Mouse (Mus musculus) MEL (cell line): ENCODE results near the gene Gm49711.

ENCODE experiments used
- CTCF ChIP-seq, 3 experiments: IDR thresholded peaks in 2 of 3; conservative IDR thresholded peaks in 1 of 3; 2 replicates each; pipeline ENCODE4 v1.5.1; 2011 to 2012; ENCODE audit warnings: low read length in 3 of 3, low read depth in 2 of 3, mild to moderate bottlenecking in 2 of 3, improper control_type of control experiment in 1 of 3, inconsistent platforms in 1 of 3, mixed read lengths in 1 of 3, moderate library complexity in 1 of 3; ENCODE audit not compliant: control insufficient read depth in 1 of 3, insufficient read depth in 1 of 3, poor library complexity in 1 of 3, severe bottlenecking in 1 of 3
- MEF2A ChIP-seq: IDR thresholded peaks from 2 replicates; pipeline ENCODE4 v1.6.1; 2014; ENCODE audit warnings: low read depth, mild to moderate bottlenecking, inconsistent platforms, low read length, improper control_type of control experiment; ENCODE audit not compliant: poor library complexity, insufficient replicate concordance, severe bottlenecking; ENCODE audit errors: extremely low read depth
- MXI1 ChIP-seq: IDR thresholded peaks from 2 replicates; pipeline ENCODE4 v1.6.1; 2011; ENCODE audit warnings: mild to moderate bottlenecking, low read depth, low read length, improper control_type of control experiment
- POLR2A ChIP-seq, 2 experiments: IDR thresholded peaks; 2 replicates each; pipeline ENCODE4 v1.6.1; 2011 to 2012; ENCODE audit warnings: low read length in 2 of 2, mild to moderate bottlenecking in 2 of 2, control low read depth in 1 of 2, improper control_type of control experiment in 1 of 2, low read depth in 1 of 2, moderate library complexity in 1 of 2; ENCODE audit not compliant: control insufficient read depth in 1 of 2, insufficient read depth in 1 of 2, poor library complexity in 1 of 2
- TAL1 ChIP-seq: IDR thresholded peaks from 2 replicates; pipeline ENCODE4 v1.6.1; 2012; ENCODE audit warnings: mild to moderate bottlenecking, inconsistent platforms, low read length, moderate library complexity, mixed read lengths
- TCF12 ChIP-seq: IDR thresholded peaks from 2 replicates; pipeline ENCODE4 v1.6.1; 2014; ENCODE audit warnings: low read depth, mild to moderate bottlenecking, inconsistent platforms, low read length, improper control_type of control experiment, moderate library complexity
- UBTF ChIP-seq: IDR thresholded peaks from 2 replicates; pipeline ENCODE4 v1.6.1; 2012; ENCODE audit warnings: low read depth, mild to moderate bottlenecking, inconsistent platforms, low read length, improper control_type of control experiment, moderate library complexity, borderline replicate concordance; ENCODE audit not compliant: insufficient read depth
- ZC3H11A ChIP-seq: IDR thresholded peaks from 2 replicates; pipeline ENCODE4 v1.6.1; 2012; ENCODE audit warnings: low read depth, mild to moderate bottlenecking, inconsistent platforms, low read length, improper control_type of control experiment
- ZNF384 ChIP-seq: IDR thresholded peaks from 2 replicates; pipeline ENCODE4 v1.6.1; 2012; ENCODE audit warnings: low read depth, mild to moderate bottlenecking, inconsistent platforms, low read length, improper control_type of control experiment

GRCm38 (mm10) chr16:92098351-92099051, 40.4 kb downstream of the Gm49711 start:
- no peak for TF ChIP-seq ZC3H11A
- no peak for TF ChIP-seq MEF2A
- no peak for TF ChIP-seq CTCF (IDR thresholded peaks at IDR 0.05 in 2 of 3, conservative IDR thresholded peaks at IDR 0.05 in 1 of 3; ENCODE audit: control insufficient read depth in 1 of 3, insufficient read depth in 1 of 3, low read depth in 2 of 3, low read length in 3 of 3, poor library complexity in 1 of 3, severe bottlenecking in 1 of 3)
- no peak for TF ChIP-seq MXI1
- TF ChIP-seq TAL1 = no peak
- no peak for TF ChIP-seq TCF12
- TF ChIP-seq POLR2A (IDR thresholded peaks at IDR 0.05; ENCODE audit: control insufficient read depth in 1 of 2, insufficient read depth in 1 of 2, low read depth in 1 of 2, low read length in 2 of 2, poor library complexity in 1 of 2) = no peak
- TF ChIP-seq ZNF384 = no peak
- TF ChIP-seq UBTF = no peak
